Mouse (Mus musculus) limb, embryonic 12.5 days (tissue): ENCODE results near the gene Scnn1a. TPM values are rescaled to one million over a fixed set of nuclear protein-coding genes. Genes with fewer than 3 reads are reported as not detected.

Source experiments
- ATAC-seq: fragments of 200-750 bp; cut with Nextera tagmentation; 2 replicates; pipeline ENCODE4 v1.8.0; 2017; ENCODE audit warnings: low read depth, moderate TSS enrichment; ENCODE audit not compliant: insufficient number of reproducible peaks, insufficient read depth, low FRiP score, low TSS enrichment
- H3K27ac ChIP-seq: fragments of 300-500 bp; sonication (generic); 2 replicates; pipeline ENCODE4 v1.5.1; 2016; ENCODE audit warnings: mild to moderate bottlenecking, moderate library complexity
- H3K27me3 ChIP-seq: fragments of 300-500 bp; sonication (generic); 2 replicates; pipeline ENCODE4 v1.6.1; 2016; ENCODE audit warnings: mild to moderate bottlenecking, moderate library complexity
- H3K36me3 ChIP-seq: fragments of 300-500 bp; sonication (generic); 2 replicates; pipeline ENCODE4 v1.6.1; 2016; ENCODE audit warnings: mild to moderate bottlenecking, moderate library complexity
- H3K4me1 ChIP-seq: fragments of 300-500 bp; sonication (generic); replicated peaks from 2 replicates; pipeline ENCODE4 v1.6.1; 2016
- H3K4me2 ChIP-seq: fragments of 300-500 bp; sonication (generic); 2 replicates; pipeline ENCODE4 v1.6.1; 2016; ENCODE audit warnings: mild to moderate bottlenecking, moderate library complexity
- H3K4me3 ChIP-seq: fragments of 300-500 bp; sonication (generic); replicated peaks from 2 replicates; pipeline ENCODE4 v1.5.1; 2016; ENCODE audit warnings: mild to moderate bottlenecking
- H3K9ac ChIP-seq: fragments of 300-500 bp; sonication (generic); replicated peaks from 2 replicates; pipeline ENCODE4 v1.6.1; 2016; ENCODE audit warnings: mild to moderate bottlenecking, moderate library complexity
- H3K9me3 ChIP-seq: fragments of 300-500 bp; sonication (generic); 2 replicates; pipeline ENCODE4 v1.6.1; 2016; ENCODE audit warnings: mild to moderate bottlenecking, moderate library complexity
- WGBS: fragments of 180-500 bp; shearing (Covaris S2); methylation state at CpG from one replicate; pipeline ENCODE4 v1.1.7; 2016; 5-methylcytosine and 5-hydroxymethylcytosine counted together
- polyA plus RNA-seq: library from polyadenylated mRNA; unstranded; fragments of >200 nt; fragmentation: Nextera tagmentation; extraction: Ambion mirVana; gene quantifications from 2 replicates; pipeline ENCODE4 v1.2.1, GENCODE M21; 2016

Gene Scnn1a
- polyA plus RNA-seq, 1 experiment from 2014 or later = 1.0 TPM

DNA sequence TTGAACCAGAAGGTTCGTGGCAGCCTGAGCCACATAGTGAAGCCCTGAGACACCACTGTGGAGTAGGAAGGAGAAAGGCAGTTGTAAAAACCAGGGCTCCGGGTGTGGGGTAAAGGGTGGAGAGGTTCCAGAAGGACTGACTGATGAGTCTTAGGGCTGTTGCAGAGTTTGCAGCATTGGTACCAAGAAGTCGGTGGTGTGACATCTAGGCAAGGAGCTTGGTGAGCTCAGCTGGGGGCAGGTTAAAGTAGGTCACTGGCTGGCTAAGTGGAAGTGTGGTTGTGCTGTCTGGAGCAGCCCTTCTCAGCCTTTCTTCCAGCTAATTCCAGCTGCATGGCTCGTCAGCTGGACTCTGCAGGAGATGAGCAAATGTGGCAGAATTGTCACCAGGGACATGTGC lies 32.4 kb downstream of the Scnn1a start:
- Histone ChIP-seq H3K4me1 (peaks cover 80% of the 10 kb centered on the region), H3K4me2 (peak overlapping the region; percentile 3; the same call in 1 of the 2 replicates), H3K36me3 (peaks cover 8% of the 10 kb centered on the region), H3K27ac (0 out of 2 replicates have a peak overlapping the region, but pooled peaks have one; percentile 5), H3K27me3 (no peaks in the 10 kb centered on the region), H3K9me3 (no peaks in the 10 kb centered on the region), H3K4me3 (no peak overlapping the region), H3K9ac (no peak overlapping the region)
- no peak for ATAC-seq
- 40% methylated on average over 4 of the region's 4 CpGs for WGBS

DNA sequence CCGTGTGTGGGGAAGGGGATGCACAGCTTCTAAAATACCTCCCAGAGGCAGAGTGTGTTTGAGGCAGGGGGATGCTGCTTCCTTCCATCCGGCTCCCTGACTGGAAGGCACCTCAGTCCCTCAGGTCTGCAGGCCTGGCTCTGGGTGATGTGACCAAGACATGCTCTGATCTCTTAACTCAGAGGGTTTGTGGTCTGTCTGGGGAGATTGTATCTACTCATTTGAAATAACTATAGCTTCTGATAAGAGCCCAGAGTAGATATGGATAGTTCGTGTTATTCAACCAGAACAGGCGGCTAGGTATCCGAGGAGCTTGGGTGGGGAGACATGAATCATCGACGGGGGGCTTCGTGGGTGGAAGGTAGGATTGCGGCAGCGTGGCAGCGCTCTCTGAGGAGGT lies 32.8 kb downstream of the Scnn1a start:
- H3K4me2 ChIP-seq = peak overlapping the region; percentile 3; the same call in 1 of the 2 replicates
- H3K4me1 ChIP-seq = peaks cover 77% of the 10 kb centered on the region
- H3K27me3 ChIP-seq = no peaks in the 10 kb centered on the region
- WGBS = 79% methylated on average over 11 of the region's 11 CpGs
- no peak overlapping the region for H3K4me3 ChIP-seq
- H3K9ac ChIP-seq = no peak overlapping the region
- ATAC-seq = no peak
- no peaks in the 10 kb centered on the region for H3K9me3 ChIP-seq
- peaks cover 12% of the 10 kb centered on the region for H3K36me3 ChIP-seq
- H3K27ac ChIP-seq = no peak overlapping the region

DNA sequence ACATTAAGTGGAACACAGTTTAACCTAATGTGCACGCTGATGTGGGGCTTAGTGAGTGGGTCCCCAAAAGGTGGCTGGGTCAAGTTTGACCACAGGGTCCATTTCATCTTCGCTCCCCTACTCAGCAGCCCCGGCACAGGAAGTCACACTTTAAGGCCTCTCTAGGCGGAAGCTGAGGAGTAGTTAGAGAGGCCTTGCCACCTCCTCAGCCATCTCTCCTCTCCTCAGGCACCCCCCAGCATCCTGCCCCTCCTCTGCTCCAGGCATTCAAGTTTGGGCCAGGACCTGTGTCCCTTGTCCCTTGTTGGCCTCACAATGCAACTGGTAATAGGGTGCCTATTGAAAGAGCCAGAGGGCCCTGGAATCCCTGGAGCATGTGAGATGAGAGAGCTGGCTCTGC lies 33.2 kb downstream of the Scnn1a start:
- peaks cover 73% of the 10 kb centered on the region for H3K4me1 ChIP-seq

DNA sequence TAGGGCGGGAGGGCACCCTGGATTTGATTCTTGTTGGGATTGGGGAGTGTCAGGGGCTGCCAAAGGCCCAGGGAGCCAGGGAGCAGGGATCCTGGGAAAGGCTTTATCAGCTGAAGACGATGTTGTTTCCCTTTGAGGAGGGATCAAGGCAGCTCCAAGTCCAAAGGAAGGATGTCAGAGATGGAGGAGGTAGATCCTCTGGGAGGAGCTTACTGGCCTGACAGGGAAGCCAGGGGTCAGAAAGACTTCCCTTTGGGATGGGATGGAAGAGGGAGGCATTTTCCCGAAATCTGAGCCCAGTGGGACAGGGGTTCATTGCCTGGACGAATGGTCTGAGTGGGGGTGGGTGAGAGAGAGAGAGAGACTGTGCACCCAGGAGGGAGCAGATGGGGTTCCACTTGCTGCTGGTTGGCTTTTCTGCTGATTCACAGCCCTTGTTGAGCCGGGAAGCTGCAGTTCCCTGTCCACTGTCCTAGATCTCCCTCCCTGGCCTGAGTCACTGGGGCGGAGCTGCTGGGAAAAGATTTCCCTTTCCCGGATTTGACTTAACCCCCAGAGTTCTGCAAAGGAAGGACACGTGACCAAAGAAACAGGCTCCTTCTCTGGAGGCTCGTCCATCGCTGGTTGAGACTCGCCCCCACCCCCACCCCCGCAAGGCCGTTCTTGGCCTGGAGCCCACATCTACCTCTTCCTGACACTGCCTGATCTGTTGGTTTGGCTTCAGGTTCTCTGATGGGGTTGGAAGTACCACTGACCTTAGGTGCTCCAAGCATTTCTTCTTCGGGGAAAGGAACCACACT lies 34.1 kb downstream of the Scnn1a start:
- peak overlapping the region; percentile 49 for H3K4me2 ChIP-seq
- H3K9ac ChIP-seq = no peak overlapping the region; the same call in 1 of the 2 replicates
- ATAC-seq = no peak
- H3K27me3 ChIP-seq = no peaks in the 10 kb centered on the region
- peak overlapping the region; percentile 84 for H3K27ac ChIP-seq
- peak overlapping the region; percentile 20 for H3K4me3 ChIP-seq
- H3K36me3 ChIP-seq = peaks cover 25% of the 10 kb centered on the region
- 7% methylated on average over 14 of the region's 14 CpGs for WGBS
- H3K9me3 ChIP-seq = no peaks in the 10 kb centered on the region
- H3K4me1 ChIP-seq = peaks cover 67% of the 10 kb centered on the region

More for the DNA sequence above, 33.2 kb downstream of the Scnn1a start:
- Histone ChIP-seq H3K9ac (no peak overlapping the region), H3K36me3 (peaks cover 16% of the 10 kb centered on the region), H3K4me3 (no peak overlapping the region), H3K9me3 (no peaks in the 10 kb centered on the region), H3K27ac (0 out of 2 replicates have a peak overlapping the region, but pooled peaks have one; percentile 84), H3K4me2 (0 out of 2 replicates have a peak overlapping the region, but pooled peaks have one; percentile 2), H3K27me3 (no peaks in the 10 kb centered on the region)
- ATAC-seq = no peak
- 73% methylated on average over 4 of the region's 4 CpGs for WGBS

DNA sequence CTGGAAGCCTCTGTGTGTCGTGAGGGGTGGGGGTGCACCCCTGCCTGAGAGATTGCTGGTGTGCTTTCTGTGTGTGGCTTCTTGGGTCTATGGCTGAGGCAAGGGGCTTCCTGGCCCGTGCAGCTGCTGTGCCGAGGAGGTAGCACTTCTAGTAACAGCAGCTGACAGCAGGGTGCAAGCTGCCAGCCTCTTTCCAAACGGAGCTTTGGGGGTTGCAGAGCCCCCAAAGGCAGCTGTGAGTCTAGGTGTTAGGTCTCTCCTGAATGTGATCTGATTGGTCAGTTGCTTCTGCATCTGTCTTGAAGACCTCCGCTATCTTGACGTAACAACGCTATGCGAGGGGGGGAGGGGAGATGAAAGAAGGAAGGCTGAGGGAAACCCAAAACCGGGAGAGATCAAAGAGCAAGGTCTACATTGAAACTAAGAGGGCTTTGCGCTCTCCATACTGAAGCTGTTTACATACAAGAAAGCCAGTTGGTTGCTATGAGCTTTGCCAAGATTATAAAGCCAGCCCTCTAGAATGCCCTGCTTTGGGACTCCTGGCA lies 34.8 kb downstream of the Scnn1a start:
- H3K4me1 ChIP-seq = peaks cover 65% of the 10 kb centered on the region
- no peaks in the 10 kb centered on the region for H3K27me3 ChIP-seq
- WGBS = 4% methylated on average over 10 of the region's 10 CpGs
- peak overlapping the region; percentile 84 for H3K27ac ChIP-seq
- H3K9ac ChIP-seq = peak overlapping the region; percentile 37; the same call in 1 of the 2 replicates
- H3K9me3 ChIP-seq = no peaks in the 10 kb centered on the region
- peaks cover 33% of the 10 kb centered on the region for H3K36me3 ChIP-seq
- peak overlapping the region; percentile 49 for H3K4me2 ChIP-seq
- H3K4me3 ChIP-seq = peak overlapping the region; percentile 20
- no peak; the same call in 1 of the 2 replicates for ATAC-seq

DNA sequence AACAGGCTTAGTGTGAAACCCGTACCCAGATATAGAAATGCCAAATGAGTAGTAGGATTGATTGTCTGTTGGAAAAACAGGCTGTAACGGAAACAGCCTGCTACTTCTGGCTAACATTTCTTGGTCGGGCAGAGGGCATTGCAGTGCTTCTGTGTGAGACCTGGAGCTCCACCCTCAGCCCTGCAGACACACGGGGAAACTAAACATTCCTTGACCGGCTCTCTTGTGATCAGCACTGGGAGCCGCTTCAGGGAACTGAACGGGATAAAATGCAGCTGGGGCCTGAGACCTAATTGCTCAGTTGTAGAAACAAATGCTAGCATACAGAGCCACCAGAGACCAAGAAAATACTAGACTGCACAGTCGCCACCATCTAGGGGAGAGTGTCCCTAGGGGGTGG lies 35.8 kb downstream of the Scnn1a start:
- peaks cover 55% of the 10 kb centered on the region for H3K4me1 ChIP-seq
- no peaks in the 10 kb centered on the region for H3K9me3 ChIP-seq
- 25% methylated on average over 8 of the region's 8 CpGs for WGBS
- H3K4me3 ChIP-seq = no peak overlapping the region
- 0 out of 2 replicates have a peak overlapping the region, but pooled peaks have one; percentile 35 for H3K27ac ChIP-seq
- peak overlapping the region; percentile 49; the same call in 1 of the 2 replicates for H3K4me2 ChIP-seq
- ATAC-seq = no peak
- peaks cover 9% of the 10 kb centered on the region for H3K27me3 ChIP-seq
- H3K9ac ChIP-seq = no peak overlapping the region
- peaks cover 43% of the 10 kb centered on the region for H3K36me3 ChIP-seq

DNA sequence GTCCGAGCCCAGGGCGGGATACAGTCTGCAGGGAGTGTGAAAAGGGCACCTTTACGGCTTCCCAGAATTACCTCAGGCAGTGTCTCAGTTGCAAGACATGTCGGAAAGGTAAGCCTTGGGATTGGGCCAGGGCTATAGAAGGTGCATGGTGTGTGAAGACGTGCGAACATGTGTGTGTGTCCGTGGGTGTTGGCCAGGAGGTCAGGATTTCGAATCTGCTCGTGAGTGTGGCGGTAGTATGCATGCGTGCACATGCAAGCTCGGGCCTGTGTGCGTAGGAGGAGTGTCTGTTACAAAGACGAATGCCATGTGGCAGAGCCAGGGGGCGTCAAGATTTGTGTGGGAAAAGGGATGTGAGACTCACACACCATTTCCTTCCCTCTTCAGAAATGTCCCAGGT lies 36.9 kb downstream of the Scnn1a start:
- peaks cover 53% of the 10 kb centered on the region for H3K36me3 ChIP-seq
- WGBS = 89% methylated on average over 15 of the region's 15 CpGs

DNA sequence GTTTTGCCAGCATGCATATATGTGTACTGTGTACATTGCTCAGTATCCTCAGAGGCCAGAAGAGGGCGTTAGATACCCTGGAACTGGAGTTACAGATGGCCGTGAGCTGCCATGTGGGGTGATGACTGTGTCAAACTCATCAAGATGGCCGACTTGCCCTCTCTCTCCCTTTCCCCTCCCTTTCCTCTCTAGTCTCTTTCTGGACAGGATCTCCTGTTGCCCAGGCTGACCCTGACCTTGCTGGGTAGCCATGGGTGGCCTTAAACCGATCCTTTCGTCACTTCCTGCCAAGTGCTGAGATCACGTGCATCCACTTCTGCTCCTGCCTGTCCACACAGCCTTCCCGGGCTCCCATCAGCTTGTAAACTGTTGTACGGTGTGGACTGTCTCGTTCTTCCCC lies 39.5 kb downstream of the Scnn1a start:
- no peak for ATAC-seq
- Histone ChIP-seq H3K9me3 (no peaks in the 10 kb centered on the region), H3K4me3 (no peak overlapping the region), H3K9ac (no peak overlapping the region), H3K4me2 (no peak overlapping the region), H3K36me3 (peaks cover 60% of the 10 kb centered on the region), H3K27me3 (peaks cover 40% of the 10 kb centered on the region), H3K27ac (no peak overlapping the region), H3K4me1 (peaks cover 43% of the 10 kb centered on the region)
- 50% methylated on average over 9 of the region's 9 CpGs for WGBS

More for the DNA sequence above, 36.9 kb downstream of the Scnn1a start:
- Histone ChIP-seq H3K4me2 (no peak overlapping the region), H3K4me1 (peaks cover 45% of the 10 kb centered on the region), H3K9ac (no peak overlapping the region), H3K4me3 (no peak overlapping the region), H3K27ac (no peak overlapping the region), H3K27me3 (peaks cover 19% of the 10 kb centered on the region), H3K9me3 (no peaks in the 10 kb centered on the region)
- ATAC-seq = no peak

DNA sequence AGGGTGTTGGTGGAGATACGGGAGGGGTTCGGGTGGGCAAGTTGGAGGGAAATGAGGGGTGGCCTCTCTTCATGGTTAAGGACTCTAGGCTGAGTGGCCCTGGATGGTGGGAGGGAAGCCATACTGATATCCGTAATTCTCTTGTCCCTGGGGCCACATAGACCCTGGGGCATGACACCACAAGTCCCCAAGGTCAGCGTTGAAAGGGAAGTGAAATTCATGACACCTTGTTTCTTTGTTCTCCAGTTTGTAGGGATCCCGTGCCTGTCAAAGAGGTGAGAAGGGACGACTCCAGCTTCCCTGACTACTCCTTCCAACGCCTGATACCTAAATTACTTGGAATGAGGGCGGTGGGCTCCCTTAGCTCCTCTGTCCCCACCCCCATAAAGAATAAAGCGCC lies 40.4 kb downstream of the Scnn1a start:
- no peak overlapping the region for H3K9ac ChIP-seq
- H3K27ac ChIP-seq = no peak overlapping the region
- ATAC-seq = no peak
- no peak overlapping the region for H3K4me3 ChIP-seq
- H3K27me3 ChIP-seq = peaks cover 40% of the 10 kb centered on the region
- H3K4me1 ChIP-seq = peaks cover 34% of the 10 kb centered on the region
- H3K36me3 ChIP-seq = peaks cover 60% of the 10 kb centered on the region
- WGBS = 56% methylated on average over 9 of the region's 9 CpGs
- H3K9me3 ChIP-seq = no peaks in the 10 kb centered on the region
- H3K4me2 ChIP-seq = no peak overlapping the region

DNA sequence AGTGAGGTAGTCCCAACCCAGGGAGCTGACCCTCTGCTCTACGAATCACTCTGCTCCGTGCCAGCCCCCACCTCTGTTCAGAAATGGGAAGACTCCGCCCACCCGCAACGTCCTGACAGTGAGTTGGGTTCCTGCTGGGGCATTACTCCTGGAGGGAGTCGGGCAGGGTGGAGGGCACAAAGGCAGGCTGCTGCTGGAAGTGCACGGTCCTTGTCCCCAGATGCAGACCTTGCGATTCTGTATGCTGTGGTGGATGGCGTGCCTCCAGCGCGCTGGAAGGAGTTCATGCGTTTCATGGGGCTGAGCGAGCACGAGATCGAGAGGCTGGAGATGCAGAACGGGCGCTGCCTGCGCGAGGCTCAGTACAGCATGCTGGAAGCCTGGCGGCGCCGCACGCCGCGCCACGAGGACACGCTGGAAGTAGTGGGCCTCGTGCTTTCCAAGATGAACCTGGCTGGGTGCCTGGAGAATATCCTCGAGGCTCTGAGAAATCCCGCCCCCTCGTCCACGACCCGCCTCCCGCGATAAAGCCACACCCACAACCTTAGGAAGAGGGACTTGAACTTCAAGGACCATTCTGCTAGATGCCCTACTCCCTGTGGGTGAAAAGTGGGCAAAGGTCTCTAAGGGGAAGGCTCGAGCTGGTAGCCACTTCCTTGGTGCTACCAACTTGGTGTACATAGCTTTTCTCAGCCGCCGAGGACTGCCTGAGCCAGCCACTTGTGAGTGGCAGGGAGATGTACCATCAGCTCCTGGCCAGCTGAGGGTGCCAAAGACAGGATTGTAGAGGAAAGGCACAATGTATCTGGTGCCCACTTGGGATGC lies 41.2 kb downstream of the Scnn1a start:
- WGBS = 36% methylated on average over 38 of the region's 38 CpGs
- H3K27me3 ChIP-seq = peaks cover 40% of the 10 kb centered on the region
- peaks cover 60% of the 10 kb centered on the region for H3K36me3 ChIP-seq
- 0 out of 2 replicates have a peak overlapping the region, but pooled peaks have one; percentile 17 for H3K27ac ChIP-seq
- H3K4me3 ChIP-seq = no peak overlapping the region
- H3K9me3 ChIP-seq = no peaks in the 10 kb centered on the region
- H3K4me1 ChIP-seq = peaks cover 26% of the 10 kb centered on the region
- ATAC-seq = no peak
- no peak overlapping the region for H3K4me2 ChIP-seq
- no peak overlapping the region for H3K9ac ChIP-seq

DNA sequence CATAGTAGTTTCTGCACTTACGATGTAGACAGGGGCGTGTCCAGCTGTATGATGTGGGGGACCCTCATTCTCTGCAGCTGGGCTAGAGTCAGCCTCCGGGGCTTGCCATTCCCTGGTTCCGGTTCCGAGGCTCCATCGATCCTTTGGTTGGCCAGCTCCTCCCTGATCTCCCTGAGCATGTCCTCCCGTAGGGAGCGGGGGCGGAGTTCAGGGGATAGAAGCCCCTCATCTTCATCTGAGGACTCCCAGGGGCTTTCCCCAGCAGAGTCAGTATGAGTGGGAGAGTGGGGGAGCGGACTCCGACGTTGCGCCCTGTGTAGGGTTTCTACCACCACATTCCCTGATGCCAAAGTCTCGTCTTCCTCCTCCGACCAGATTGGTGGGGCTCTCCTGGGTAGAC lies 42.6 kb downstream of the Scnn1a start:
- H3K4me3 ChIP-seq = no peak overlapping the region
- peaks cover 50% of the 10 kb centered on the region for H3K36me3 ChIP-seq
- H3K9me3 ChIP-seq = no peaks in the 10 kb centered on the region
- H3K27me3 ChIP-seq = peaks cover 40% of the 10 kb centered on the region
- WGBS = 26% methylated on average over 15 of the region's 15 CpGs
- H3K4me1 ChIP-seq = peaks cover 30% of the 10 kb centered on the region
- no peak overlapping the region for H3K9ac ChIP-seq
- H3K4me2 ChIP-seq = peak overlapping the region; percentile 30
- no peak for ATAC-seq
- no peak overlapping the region for H3K27ac ChIP-seq
